Mouse (Mus musculus): Measurements from ENCODE around the gene Olfr1154. TPM values are rescaled to one million over a fixed set of nuclear protein-coding genes. Genes with fewer than 3 reads are reported as not detected.

Olfr1154 gene
- not detected in 2 replicates for polyA plus RNA-seq (2015; fragmentation: Nextera tagmentation; extraction: Ambion mirVana)

GRCm38 (mm10) chr2:87905066-87905465, at the start of gene Olfr1154:
Gene Olfr1154 (minus strand): TSS chr2:87905166.
- TF ChIP-seq EP300 (optimal IDR thresholded peaks at IDR 0.05) (no peak), CTCF (IDR thresholded peaks at IDR 0.05; ENCODE audit: low read depth) (no peak)
- WGBS = 95% methylated on average over 1 of the region's 1 CpGs
- ATAC-seq (ENCODE audit: low FRiP score, low TSS enrichment) = no peak

DNA sequence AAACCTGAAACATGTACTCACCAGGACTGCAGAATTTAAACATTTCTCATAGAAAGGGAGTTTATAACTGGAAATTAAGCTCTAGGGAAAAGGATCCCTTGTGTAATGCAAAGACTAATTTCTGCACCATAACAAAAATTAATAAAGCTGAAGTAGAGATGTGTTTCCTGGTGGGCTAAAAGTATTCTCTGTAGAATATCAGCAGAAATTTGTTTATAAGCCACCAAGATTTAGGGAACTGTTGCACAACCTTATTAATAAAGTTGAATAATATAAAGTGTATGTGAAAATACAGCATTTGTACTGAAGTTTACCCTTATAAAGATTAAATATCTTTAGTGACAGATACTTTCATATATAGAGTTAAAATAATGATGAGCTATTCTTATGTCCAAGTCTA, 48.0 kb upstream of the Olfr1154 start, which contains the start of gene Olfr1156:
Olfr1156 (minus strand) TSS at position 101 of the 400 bp plus-strand sequence.
- H3K9ac ChIP-seq (ENCODE audit: low read length) = no peak within 1 kb of the TSS
- no peak for ATAC-seq (ENCODE audit: low FRiP score, low TSS enrichment)
- no peaks in the 10 kb centered on the region for H3K4me1 ChIP-seq (replicated peaks; ENCODE audit: control insufficient read depth, insufficient read depth)
- no peak for DNase-seq (ENCODE audit: low spot score)
- no peaks in the 10 kb centered on the region for H3K36me3 ChIP-seq (ENCODE audit: control insufficient read depth, insufficient read depth, low read length)
- no peak within 1 kb of the TSS for H3K27ac ChIP-seq (replicated peaks)
- no peak within 1 kb of the TSS for H3K4me2 ChIP-seq (replicated peaks; ENCODE audit: low read depth)
- H3K27me3 ChIP-seq (ENCODE audit: control insufficient read depth, insufficient read depth, low read length) = no peaks in the 10 kb centered on the region
- no peak within 1 kb of the TSS for H3K4me3 ChIP-seq (ENCODE audit: low read depth, low read length)
- H3K9me3 ChIP-seq (ENCODE audit: control insufficient read depth, low read length) = no peaks in the 10 kb centered on the region
- TF ChIP-seq EP300 (optimal IDR thresholded peaks at IDR 0.05) (no peak), CTCF (IDR thresholded peaks at IDR 0.05; ENCODE audit: low read depth) (no peak)

More at GRCm38 (mm10) chr2:87905066-87905465, at the start of gene Olfr1154:
- no peak within 1 kb of the TSS for H3K27ac ChIP-seq (replicated peaks)
- H3K9me3 ChIP-seq (ENCODE audit: control insufficient read depth, low read length) = no peaks in the 10 kb centered on the region
- no peaks in the 10 kb centered on the region for H3K27me3 ChIP-seq (ENCODE audit: control insufficient read depth, insufficient read depth, low read length)
- H3K4me2 ChIP-seq (replicated peaks; ENCODE audit: low read depth) = no peak within 1 kb of the TSS
- no peaks in the 10 kb centered on the region for H3K4me1 ChIP-seq (replicated peaks; ENCODE audit: control insufficient read depth, insufficient read depth)
- H3K36me3 ChIP-seq (ENCODE audit: control insufficient read depth, insufficient read depth, low read length) = no peaks in the 10 kb centered on the region
- DNase-seq (ENCODE audit: low spot score) = no peak
- H3K4me3 ChIP-seq (ENCODE audit: low read depth, low read length) = no peak within 1 kb of the TSS
- no peak within 1 kb of the TSS for H3K9ac ChIP-seq (ENCODE audit: low read length)

DNA sequence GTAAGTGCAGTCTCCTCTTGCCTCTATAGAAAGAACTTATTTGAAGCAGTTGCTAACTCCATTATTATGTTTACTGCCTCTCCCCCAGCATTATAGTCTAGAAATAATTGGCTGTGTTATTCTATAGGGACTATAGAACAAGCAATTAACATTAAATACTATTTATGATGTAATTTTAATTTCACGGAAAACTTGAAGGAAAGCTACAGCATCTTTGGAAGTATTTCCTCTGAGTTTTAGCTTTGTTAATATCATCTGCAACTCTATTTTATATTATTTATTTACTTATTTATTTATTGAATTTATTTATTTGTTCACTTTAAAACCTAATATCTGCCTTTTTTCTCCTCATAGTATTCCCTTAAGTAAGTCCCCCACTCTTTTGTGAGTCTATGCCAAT, 40.1 kb upstream of the Olfr1154 start, which contains the start of gene Olfr1155:
Olfr1155 (minus strand) TSS at position 101 of the 400 bp plus-strand sequence.
- Histone ChIP-seq H3K4me1 (replicated peaks; ENCODE audit: control insufficient read depth, insufficient read depth) (no peaks in the 10 kb centered on the region), H3K36me3 (ENCODE audit: control insufficient read depth, insufficient read depth, low read length) (no peaks in the 10 kb centered on the region), H3K9me3 (ENCODE audit: control insufficient read depth, low read length) (no peaks in the 10 kb centered on the region), H3K9ac (ENCODE audit: low read length) (no peak within 1 kb of the TSS), H3K27me3 (ENCODE audit: control insufficient read depth, insufficient read depth, low read length) (no peaks in the 10 kb centered on the region), H3K4me3 (ENCODE audit: low read depth, low read length) (no peak within 1 kb of the TSS), H3K4me2 (replicated peaks; ENCODE audit: low read depth) (no peak within 1 kb of the TSS), H3K27ac (replicated peaks) (no peak within 1 kb of the TSS)
- DNase-seq (ENCODE audit: low spot score) = no peak
- ATAC-seq (ENCODE audit: low FRiP score, low TSS enrichment) = no peak
- WGBS = 92% methylated on average over 1 of the region's 1 CpGs
- TF ChIP-seq EP300 (optimal IDR thresholded peaks at IDR 0.05) = no peak
- no peak for TF ChIP-seq CTCF (IDR thresholded peaks at IDR 0.05; ENCODE audit: low read depth)

GRCm38 (mm10) chr2:87894662-87895061, 10.3 kb downstream of the Olfr1154 start, which contains the start of gene Olfr1153:
Gene Olfr1153 (plus strand): TSS chr2:87894962.
- 63% methylated on average over 1 of the region's 1 CpGs for WGBS
- Histone ChIP-seq H3K4me3 (ENCODE audit: low read depth, low read length) (no peak within 1 kb of the TSS), H3K27me3 (ENCODE audit: control insufficient read depth, insufficient read depth, low read length) (no peaks in the 10 kb centered on the region), H3K4me1 (replicated peaks; ENCODE audit: control insufficient read depth, insufficient read depth) (no peaks in the 10 kb centered on the region), H3K36me3 (ENCODE audit: control insufficient read depth, insufficient read depth, low read length) (no peaks in the 10 kb centered on the region), H3K9me3 (ENCODE audit: control insufficient read depth, low read length) (no peaks in the 10 kb centered on the region), H3K27ac (replicated peaks) (no peak within 1 kb of the TSS), H3K4me2 (replicated peaks; ENCODE audit: low read depth) (no peak within 1 kb of the TSS), H3K9ac (ENCODE audit: low read length) (no peak within 1 kb of the TSS)
- no peak for DNase-seq (ENCODE audit: low spot score)
- no peak for ATAC-seq (ENCODE audit: low FRiP score, low TSS enrichment)
- TF ChIP-seq CTCF (IDR thresholded peaks at IDR 0.05; ENCODE audit: low read depth) (no peak), EP300 (optimal IDR thresholded peaks at IDR 0.05) (no peak)

DNA sequence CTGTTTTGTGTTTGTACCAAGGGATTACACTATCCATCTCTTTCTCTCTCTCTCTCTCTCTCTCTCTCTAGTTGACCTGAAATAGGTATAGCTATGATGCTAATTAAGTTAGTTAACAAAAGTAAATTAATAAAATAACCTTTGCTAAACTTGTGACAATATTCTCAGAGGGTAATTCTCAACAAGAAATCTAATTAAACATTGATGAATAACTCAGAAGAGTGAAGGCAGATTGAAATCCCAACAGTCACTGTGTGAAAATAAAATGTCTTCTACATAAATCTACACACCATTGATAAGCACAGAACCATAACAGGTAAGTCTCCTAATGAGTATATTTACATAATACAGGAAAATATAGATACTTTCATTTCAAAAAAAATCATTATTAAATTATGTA, 38.8 kb downstream of the Olfr1154 start, which contains the start of gene Olfr1152:
Olfr1152 (plus strand) TSS at position 301 of the 400 bp plus-strand sequence.
- H3K27ac ChIP-seq (replicated peaks) = no peak within 1 kb of the TSS
- TF ChIP-seq CTCF (IDR thresholded peaks at IDR 0.05; ENCODE audit: low read depth) (no peak), EP300 (optimal IDR thresholded peaks at IDR 0.05) (no peak)
- H3K4me3 ChIP-seq (ENCODE audit: low read depth, low read length) = no peak within 1 kb of the TSS
- ATAC-seq (ENCODE audit: low FRiP score, low TSS enrichment) = no peak
- H3K27me3 ChIP-seq (ENCODE audit: control insufficient read depth, insufficient read depth, low read length) = no peaks in the 10 kb centered on the region
- no peak for DNase-seq (ENCODE audit: low spot score)
- no peak within 1 kb of the TSS for H3K9ac ChIP-seq (ENCODE audit: low read length)
- no peaks in the 10 kb centered on the region for H3K4me1 ChIP-seq (replicated peaks; ENCODE audit: control insufficient read depth, insufficient read depth)
- H3K4me2 ChIP-seq (replicated peaks; ENCODE audit: low read depth) = no peak within 1 kb of the TSS
- H3K36me3 ChIP-seq (ENCODE audit: control insufficient read depth, insufficient read depth, low read length) = no peaks in the 10 kb centered on the region
- no peaks in the 10 kb centered on the region for H3K9me3 ChIP-seq (ENCODE audit: control insufficient read depth, low read length)

- H3K27me3 ChIP-seq (ENCODE audit: control insufficient read depth, insufficient read depth, low read length) = no peaks in the 10 kb centered on the region
- WGBS = 85% methylated on average over 1 of the region's 1 CpGs
- no peak within 1 kb of the TSS for H3K4me3 ChIP-seq (ENCODE audit: low read depth, low read length)
- no peak for TF ChIP-seq CTCF (IDR thresholded peaks at IDR 0.05; ENCODE audit: low read depth)
- TF ChIP-seq EP300 (optimal IDR thresholded peaks at IDR 0.05) = no peak
- no peak for DNase-seq (ENCODE audit: low spot score)
- no peak within 1 kb of the TSS for H3K4me2 ChIP-seq (replicated peaks; ENCODE audit: low read depth)
- H3K36me3 ChIP-seq (ENCODE audit: control insufficient read depth, insufficient read depth, low read length) = no peaks in the 10 kb centered on the region
- H3K9me3 ChIP-seq (ENCODE audit: control insufficient read depth, low read length) = no peaks in the 10 kb centered on the region
- H3K4me1 ChIP-seq (replicated peaks; ENCODE audit: control insufficient read depth, insufficient read depth) = no peaks in the 10 kb centered on the region
- no peak within 1 kb of the TSS for H3K9ac ChIP-seq (ENCODE audit: low read length)
- no peak within 1 kb of the TSS for H3K27ac ChIP-seq (replicated peaks)
- ATAC-seq (ENCODE audit: low FRiP score, low TSS enrichment) = no peak
These were observed 49.4 kb downstream of the Olfr1154 start, which contains the start of gene Olfr1151 for GRCm38 (mm10) chr2:87855562-87855961. Gene Olfr1151 (plus strand): TSS chr2:87855862.

Other genes starting within 250 kb of the Olfr1154 start
- not detected in 2 replicates for gene Olfr1134, start 246.7 kb downstream of the Olfr1154 start, polyA plus RNA-seq (2015; fragmentation: Nextera tagmentation; extraction: Ambion mirVana)
- gene Olfr1135, start 231.5 kb downstream of the Olfr1154 start, polyA plus RNA-seq (2015; fragmentation: Nextera tagmentation; extraction: Ambion mirVana) = not detected in 2 replicates
- gene Olfr1136, start 211.2 kb downstream of the Olfr1154 start, polyA plus RNA-seq (2015; fragmentation: Nextera tagmentation; extraction: Ambion mirVana) = not detected in 2 replicates
- gene Olfr1137, start 192.0 kb downstream of the Olfr1154 start, polyA plus RNA-seq (2015; fragmentation: Nextera tagmentation; extraction: Ambion mirVana) = not detected in 2 replicates
- gene Olfr1138, start 165.2 kb downstream of the Olfr1154 start, polyA plus RNA-seq (2015; fragmentation: Nextera tagmentation; extraction: Ambion mirVana) = not detected in 2 replicates
- not detected in 2 replicates for gene Olfr1140, start 161.4 kb downstream of the Olfr1154 start, polyA plus RNA-seq (2015; fragmentation: Nextera tagmentation; extraction: Ambion mirVana)
- not detected in 2 replicates for gene Olfr1141, start 151.2 kb downstream of the Olfr1154 start, polyA plus RNA-seq (2015; fragmentation: Nextera tagmentation; extraction: Ambion mirVana)
- gene Olfr152, start 125.7 kb downstream of the Olfr1154 start, polyA plus RNA-seq (2015; fragmentation: Nextera tagmentation; extraction: Ambion mirVana) = not detected in 2 replicates
- not detected in 2 replicates for gene Olfr1143, start 104.6 kb downstream of the Olfr1154 start, polyA plus RNA-seq (2015; fragmentation: Nextera tagmentation; extraction: Ambion mirVana)
- not detected in 2 replicates for gene Olfr1145, start 95.3 kb downstream of the Olfr1154 start, polyA plus RNA-seq (2015; fragmentation: Nextera tagmentation; extraction: Ambion mirVana)
- gene Olfr1148, start 74.6 kb downstream of the Olfr1154 start, polyA plus RNA-seq (2015; fragmentation: Nextera tagmentation; extraction: Ambion mirVana) = not detected in 2 replicates
- not detected in 2 replicates for gene Olfr1150-ps1, start 61.2 kb downstream of the Olfr1154 start, polyA plus RNA-seq (2015; fragmentation: Nextera tagmentation; extraction: Ambion mirVana)
- not detected in 2 replicates for gene Olfr1151, start 49.3 kb downstream of the Olfr1154 start, polyA plus RNA-seq (2015; fragmentation: Nextera tagmentation; extraction: Ambion mirVana)
- not detected in 2 replicates for gene Olfr1152, start 38.7 kb downstream of the Olfr1154 start, polyA plus RNA-seq (2015; fragmentation: Nextera tagmentation; extraction: Ambion mirVana)
- 0.10 TPM in 1 of 2 replicates, not detected in the other for gene Olfr1153, start 10.2 kb downstream of the Olfr1154 start, polyA plus RNA-seq (2015; fragmentation: Nextera tagmentation; extraction: Ambion mirVana)
- gene Olfr1155, start 40.0 kb upstream of the Olfr1154 start, polyA plus RNA-seq (2015; fragmentation: Nextera tagmentation; extraction: Ambion mirVana) = not detected in 2 replicates
- gene Olfr1156, start 47.9 kb upstream of the Olfr1154 start, polyA plus RNA-seq (2015; fragmentation: Nextera tagmentation; extraction: Ambion mirVana) = not detected in 2 replicates
- not detected in 2 replicates for gene Olfr1157, start 63.1 kb upstream of the Olfr1154 start, polyA plus RNA-seq (2015; fragmentation: Nextera tagmentation; extraction: Ambion mirVana)
- gene Olfr74, start 69.5 kb upstream of the Olfr1154 start, polyA plus RNA-seq (2015; fragmentation: Nextera tagmentation; extraction: Ambion mirVana) = not detected in 2 replicates
- gene Olfr1158, start 84.9 kb upstream of the Olfr1154 start, polyA plus RNA-seq (2015; fragmentation: Nextera tagmentation; extraction: Ambion mirVana) = not detected in 2 replicates
- 0.04 TPM in 1 of 2 replicates, not detected in the other for gene Olfr1160, start 103.1 kb upstream of the Olfr1154 start, polyA plus RNA-seq (2015; fragmentation: Nextera tagmentation; extraction: Ambion mirVana)
- not detected in 2 replicates for gene Olfr1161, start 117.6 kb upstream of the Olfr1154 start, polyA plus RNA-seq (2015; fragmentation: Nextera tagmentation; extraction: Ambion mirVana)
- gene Olfr73, start 132.5 kb upstream of the Olfr1154 start, polyA plus RNA-seq (2015; fragmentation: Nextera tagmentation; extraction: Ambion mirVana) = not detected in 2 replicates
- gene Olfr1162, start 146.0 kb upstream of the Olfr1154 start, polyA plus RNA-seq (2015; fragmentation: Nextera tagmentation; extraction: Ambion mirVana) = 0.02 TPM in 1 of 2 replicates, not detected in the other
- not detected in 2 replicates for gene Olfr1163, start 166.7 kb upstream of the Olfr1154 start, polyA plus RNA-seq (2015; fragmentation: Nextera tagmentation; extraction: Ambion mirVana)
- not detected in 2 replicates for gene Olfr1164, start 188.8 kb upstream of the Olfr1154 start, polyA plus RNA-seq (2015; fragmentation: Nextera tagmentation; extraction: Ambion mirVana)
- gene Olfr1166, start 223.1 kb upstream of the Olfr1154 start, polyA plus RNA-seq (2015; fragmentation: Nextera tagmentation; extraction: Ambion mirVana) = not detected in 2 replicates